Mouse (Mus musculus): ENCODE results near the gene Ttc23. TPM values are rescaled to one million over a fixed set of nuclear protein-coding genes. Genes with fewer than 3 reads are reported as not detected.

Ttc23 gene
- polyA plus RNA-seq (2021; fragmentation: Nextera tagmentation): 2.2 and 2.3 TPM in 2 replicates
- long read RNA-seq, experiment 1, transcript Ttc23-205 (10 exons, 1,991 nt): major isoform, 5 of 17 reads
- long read RNA-seq, experiment 1, partial matches to known transcripts: 1 of 17 reads
- long read RNA-seq, experiment 1, other reads (novel, unspliced or antisense): 8 of 17 reads
- long read RNA-seq, experiment 2, partial matches to known transcripts: 1 of 8 reads
- long read RNA-seq, experiment 2, other reads (novel, unspliced or antisense): 4 of 8 reads

DNA sequence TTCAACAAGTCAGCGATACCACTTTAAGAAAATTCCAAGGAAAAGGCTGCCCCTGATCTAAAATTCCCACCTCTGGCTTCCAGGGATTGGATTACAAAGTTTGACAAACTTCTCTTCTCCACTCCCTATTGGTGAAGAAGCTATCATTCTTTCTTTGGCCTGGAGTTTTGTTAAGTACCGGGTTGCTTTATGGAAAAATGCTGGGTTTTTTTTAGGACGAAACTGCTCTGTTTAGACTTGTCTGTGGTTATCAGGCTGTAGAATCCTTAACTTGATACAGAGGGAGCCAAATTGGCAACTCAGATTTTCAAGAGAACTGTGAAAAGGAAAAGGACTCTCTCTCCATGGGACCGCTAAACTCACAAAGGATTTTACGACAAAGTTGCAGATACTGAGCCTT, at the start of gene Ttc23:
Gene Ttc23 (plus strand): TSS at position 134 of the 400 bp plus-strand sequence.

GRCm38 (mm10) chr7:67644833-67645680, 2.2 kb upstream of the Ttc23 start, which contains the start of gene Lrrc28:
TSS of gene Lrrc28 (minus strand) at chr7:67645268.

GRCm38 (mm10) chr7:67759629-67759995, 112.4 kb downstream of the Ttc23 start, which contains the start of gene Synm:
TSS of gene Synm (minus strand) at chr7:67759742.

Other genes starting within 250 kb of the Ttc23 start
- gene Lrrc28, start 2.1 kb upstream of the Ttc23 start, polyA plus RNA-seq (2021; fragmentation: Nextera tagmentation): 28.1 and 30.7 TPM in 2 replicates
- 5.1 and 5.2 TPM in 2 replicates for gene Synm, start 112.3 kb downstream of the Ttc23 start, polyA plus RNA-seq (2021; fragmentation: Nextera tagmentation)

Data from left cerebral cortex, adult 6 months (tissue).